Mouse (Mus musculus): ENCODE data around the gene Hacd3. TPM values are rescaled to one million over a fixed set of nuclear protein-coding genes. Genes with fewer than 3 reads are reported as not detected.
"Not testable (repeated sequence)": the region's sequence is repeated elsewhere in the genome, so short reads cannot be mapped to it uniquely, and the experiment has no call there.

Gene Hacd3
- polyA plus RNA-seq (2015; fragmentation: Nextera tagmentation; extraction: Ambion mirVana): 85.5 and 90.2 TPM in 2 replicates

DNA sequence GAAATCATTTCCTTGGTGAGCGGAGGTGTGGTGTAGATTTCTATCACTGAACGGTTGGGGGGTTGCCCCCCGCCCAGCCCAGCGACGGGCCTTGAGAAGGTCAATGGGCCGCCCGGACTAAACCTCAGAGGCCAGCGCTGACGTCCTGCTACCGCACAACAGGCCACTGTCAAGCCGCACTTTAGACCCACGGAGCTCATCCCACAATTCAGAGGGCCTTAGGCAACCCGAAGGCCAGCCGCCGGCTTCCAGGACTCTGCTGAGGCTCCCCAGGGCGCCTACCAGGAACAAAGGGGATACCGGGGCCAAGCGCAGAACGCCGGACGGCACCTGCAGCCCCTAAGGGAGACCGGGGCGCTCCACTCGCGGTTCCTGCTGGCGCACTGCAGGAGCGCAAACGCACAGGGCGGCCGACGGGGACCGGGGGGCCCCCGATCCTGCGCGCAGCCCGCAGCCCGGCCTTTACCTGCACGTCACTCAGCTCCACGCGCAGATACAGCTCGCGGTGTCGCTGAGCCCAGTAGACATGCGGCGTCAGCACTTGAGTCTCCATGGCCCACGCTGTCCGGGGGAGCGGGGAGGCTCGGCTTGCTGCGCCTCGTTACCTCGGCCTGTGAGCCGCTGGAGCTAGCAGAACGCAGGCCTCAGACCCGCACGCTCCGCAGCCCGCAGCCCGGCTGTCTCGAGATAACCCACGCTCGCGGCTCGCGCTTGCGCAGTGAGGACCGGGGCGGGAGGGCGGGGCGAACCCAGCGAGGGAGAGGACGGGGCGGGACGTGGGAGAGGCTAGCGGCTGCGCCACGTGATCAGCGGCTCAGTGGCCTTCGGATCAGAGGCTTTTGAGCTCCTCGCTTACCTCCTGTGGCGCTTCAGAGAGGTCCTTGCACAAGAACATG, at the start of gene Hacd3:
Hacd3 (minus strand) TSS at position 703 of the 896 bp plus-strand sequence.
- Histone ChIP-seq H3K4me2 (replicated peaks) (peak within 1 kb of the TSS; percentile 84), H3K9me3 (no peaks in the 10 kb centered on the region), H3K36me3 (no peaks in the 10 kb centered on the region), H3K4me1 (replicated peaks) (peaks cover 31% of the 10 kb centered on the region), H3K9ac (peak within 1 kb of the TSS; percentile 92), H3K4me3 (replicated peaks) (peak within 1 kb of the TSS; percentile 96), H3K27ac (peak within 1 kb of the TSS; percentile 92), H3K27me3 (replicated peaks) (no peaks in the 10 kb centered on the region)
- ATAC-seq: peak; percentile 95
- WGBS: under 1% methylated on average over 81 of the region's 81 CpGs

- Histone ChIP-seq H3K27ac (no peak overlapping the region), H3K4me2 (replicated peaks) (no peak overlapping the region), H3K9me3 (no peaks in the 10 kb centered on the region), H3K4me1 (replicated peaks) (no peaks in the 10 kb centered on the region), H3K36me3 (0 out of 2 replicates have a peak, but pooled peaks cover 4% of the 10 kb centered on the region), H3K9ac (no peak overlapping the region), H3K27me3 (replicated peaks) (no peaks in the 10 kb centered on the region), H3K4me3 (replicated peaks) (no peak overlapping the region)
- WGBS: 89% methylated on average over 3 of the region's 3 CpGs
- peak; percentile 39; the same call in 1 of the 2 replicates for ATAC-seq
Observed at GRCm38 (mm10) chr9:65070587-65070986, 49.1 kb upstream of the Hacd3 start.

GRCm38 (mm10) chr9:65064251-65064650, 42.8 kb upstream of the Hacd3 start:
- H3K9ac ChIP-seq: no peak overlapping the region
- no peak overlapping the region for H3K4me3 ChIP-seq (replicated peaks)
- H3K36me3 ChIP-seq: peaks cover 21% of the 10 kb centered on the region
- H3K4me1 ChIP-seq (replicated peaks): no peaks in the 10 kb centered on the region
- WGBS: 92% methylated on average over 7 of the region's 7 CpGs
- no peak overlapping the region for H3K27ac ChIP-seq
- H3K27me3 ChIP-seq (replicated peaks): no peaks in the 10 kb centered on the region
- no peaks in the 10 kb centered on the region for H3K9me3 ChIP-seq
- no peak overlapping the region for H3K4me2 ChIP-seq (replicated peaks)
- ATAC-seq: no peak

- no peaks in the 10 kb centered on the region for H3K27me3 ChIP-seq (replicated peaks)
- H3K36me3 ChIP-seq: peaks cover 39% of the 10 kb centered on the region
- 91% methylated on average over 3 of the region's 3 CpGs for WGBS
- no peak overlapping the region for H3K4me2 ChIP-seq (replicated peaks)
- H3K4me3 ChIP-seq (replicated peaks): no peak overlapping the region
- no peak overlapping the region for H3K9ac ChIP-seq
- H3K4me1 ChIP-seq (replicated peaks): no peaks in the 10 kb centered on the region
- no peak for ATAC-seq
- H3K9me3 ChIP-seq: no peaks in the 10 kb centered on the region
- H3K27ac ChIP-seq: no peak overlapping the region
Observed at GRCm38 (mm10) chr9:65050981-65051380, 29.5 kb upstream of the Hacd3 start.

DNA sequence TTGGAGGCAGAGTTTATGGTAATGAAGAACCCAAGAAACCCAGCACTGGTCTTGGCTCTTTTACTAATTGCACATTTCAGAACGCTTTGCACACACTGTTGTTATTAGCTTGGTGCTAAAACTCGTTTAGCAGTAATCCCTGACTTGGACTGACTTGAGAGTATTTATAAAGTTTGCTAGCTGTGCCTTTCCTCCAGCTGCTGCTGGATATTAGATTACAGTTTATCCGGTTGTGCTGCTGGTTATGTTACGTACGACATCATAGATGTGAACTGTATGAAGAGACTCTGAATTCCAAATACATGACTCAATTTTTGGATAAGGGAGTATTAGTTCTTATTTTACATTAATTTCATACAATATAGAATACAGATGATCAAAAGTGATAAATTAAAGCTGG, 27.9 kb upstream of the Hacd3 start:
- H3K9me3 ChIP-seq: no peaks in the 10 kb centered on the region
- H3K27me3 ChIP-seq (replicated peaks): no peaks in the 10 kb centered on the region
- H3K9ac ChIP-seq: no peak overlapping the region
- ATAC-seq: no peak
- H3K4me3 ChIP-seq (replicated peaks): no peak overlapping the region
- H3K4me2 ChIP-seq (replicated peaks): no peak overlapping the region
- 85% methylated on average over 5 of the region's 5 CpGs for WGBS
- no peak overlapping the region for H3K27ac ChIP-seq
- H3K36me3 ChIP-seq: peaks cover 39% of the 10 kb centered on the region
- no peaks in the 10 kb centered on the region for H3K4me1 ChIP-seq (replicated peaks)

DNA sequence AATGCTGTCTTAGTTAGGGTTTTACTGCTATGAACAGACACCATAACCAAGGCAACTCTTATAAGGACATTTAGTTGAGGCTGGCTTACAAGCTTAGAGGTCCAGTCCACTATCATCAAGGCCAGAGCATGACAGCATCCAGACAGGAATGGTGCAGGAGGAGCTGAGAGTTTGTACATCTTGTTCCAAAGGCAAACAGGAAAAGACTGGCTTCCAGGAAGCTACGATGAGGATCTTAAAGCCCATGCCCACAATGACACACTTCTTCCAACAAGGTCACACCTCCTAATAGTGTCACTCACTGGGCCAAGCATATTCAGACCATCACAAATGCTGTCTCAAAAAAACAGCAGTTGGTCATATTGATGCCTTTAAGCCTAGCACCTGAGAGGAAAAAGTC, 25.5 kb upstream of the Hacd3 start:
- Histone ChIP-seq H3K27me3 (replicated peaks) (no peaks in the 10 kb centered on the region), H3K9ac (no peak overlapping the region), H3K4me3 (replicated peaks) (no peak overlapping the region), H3K4me2 (replicated peaks) (no peak overlapping the region), H3K27ac (no peak overlapping the region), H3K36me3 (peaks cover 33% of the 10 kb centered on the region), H3K9me3 (no peaks in the 10 kb centered on the region), H3K4me1 (replicated peaks) (no peaks in the 10 kb centered on the region)
- 94% methylated on average over 1 of the region's 1 CpGs for WGBS
- no peak for ATAC-seq

GRCm38 (mm10) chr9:65041430-65041829, 19.9 kb upstream of the Hacd3 start:
- Histone ChIP-seq H3K27me3 (replicated peaks) (no peaks in the 10 kb centered on the region), H3K36me3 (peaks cover 33% of the 10 kb centered on the region), H3K9me3 (no peaks in the 10 kb centered on the region), H3K4me2 (replicated peaks) (no peak overlapping the region), H3K4me3 (replicated peaks) (no peak overlapping the region), H3K4me1 (replicated peaks) (no peaks in the 10 kb centered on the region), H3K27ac (no peak overlapping the region), H3K9ac (no peak overlapping the region)
- WGBS: 94% methylated on average over 5 of the region's 5 CpGs
- ATAC-seq: no peak

DNA sequence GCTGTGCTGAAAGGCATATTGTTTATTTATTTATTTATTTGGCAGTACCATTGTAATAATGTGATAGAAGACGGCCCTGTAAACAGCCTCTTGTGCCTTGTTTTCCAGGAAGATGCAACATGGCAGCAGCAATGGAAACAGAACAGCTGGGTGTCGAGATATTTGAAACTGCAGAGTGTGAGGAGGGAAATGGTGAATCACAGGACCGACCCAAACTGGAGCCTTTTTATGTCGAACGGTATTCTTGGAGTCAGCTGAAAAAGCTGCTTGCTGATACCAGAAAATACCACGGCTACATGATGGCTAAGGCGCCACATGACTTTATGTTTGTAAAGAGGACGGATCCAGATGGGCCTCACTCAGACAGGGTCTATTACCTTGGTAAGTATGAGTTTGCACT, 15.4 kb upstream of the Hacd3 start:
- H3K4me1 ChIP-seq (replicated peaks): peaks cover 7% of the 10 kb centered on the region; the same call in 1 of the 2 replicates
- H3K9ac ChIP-seq: no peak overlapping the region
- peaks cover 26% of the 10 kb centered on the region for H3K36me3 ChIP-seq
- no peaks in the 10 kb centered on the region for H3K27me3 ChIP-seq (replicated peaks)
- 90% methylated on average over 8 of the region's 8 CpGs for WGBS
- H3K4me2 ChIP-seq (replicated peaks): no peak overlapping the region
- no peak overlapping the region for H3K27ac ChIP-seq
- no peaks in the 10 kb centered on the region for H3K9me3 ChIP-seq
- no peak for ATAC-seq
- H3K4me3 ChIP-seq (replicated peaks): no peak overlapping the region

GRCm38 (mm10) chr9:65036456-65036855, 15.0 kb upstream of the Hacd3 start:
- 90% methylated on average over 1 of the region's 1 CpGs for WGBS
- Histone ChIP-seq H3K4me3 (replicated peaks) (no peak overlapping the region), H3K4me1 (replicated peaks) (peaks cover 7% of the 10 kb centered on the region; the same call in 1 of the 2 replicates), H3K9me3 (no peaks in the 10 kb centered on the region), H3K4me2 (replicated peaks) (no peak overlapping the region), H3K9ac (no peak overlapping the region), H3K36me3 (peaks cover 26% of the 10 kb centered on the region), H3K27me3 (replicated peaks) (no peaks in the 10 kb centered on the region), H3K27ac (no peak overlapping the region)
- no peak for ATAC-seq

- Histone ChIP-seq H3K36me3 (no peaks in the 10 kb centered on the region), H3K27me3 (replicated peaks) (no peaks in the 10 kb centered on the region), H3K9me3 (no peaks in the 10 kb centered on the region), H3K4me1 (replicated peaks) (peaks cover 7% of the 10 kb centered on the region; the same call in 1 of the 2 replicates), H3K4me3 (replicated peaks) (peak within 1 kb of the TSS; percentile 99), H3K4me2 (replicated peaks) (peak within 1 kb of the TSS; percentile 84), H3K9ac (peak within 1 kb of the TSS; percentile 99), H3K27ac (peak within 1 kb of the TSS; percentile 94)
- under 1% methylated on average over 85 of the region's 85 CpGs for WGBS
- peak; percentile 95 for ATAC-seq
Observed at GRCm38 (mm10) chr9:65032269-65033108, 11.0 kb upstream of the Hacd3 start, which contains the start of gene Dpp8. TSS of gene Dpp8 (plus strand) at chr9:65032414.

- H3K27ac ChIP-seq: no peak overlapping the region
- H3K36me3 ChIP-seq: no peaks in the 10 kb centered on the region
- peak overlapping the region; percentile 84 for H3K4me2 ChIP-seq (replicated peaks)
- no peak overlapping the region for H3K9ac ChIP-seq
- peaks cover 7% of the 10 kb centered on the region; the same call in 1 of the 2 replicates for H3K4me1 ChIP-seq (replicated peaks)
- no peaks in the 10 kb centered on the region for H3K27me3 ChIP-seq (replicated peaks)
- no peaks in the 10 kb centered on the region for H3K9me3 ChIP-seq
- no peak for ATAC-seq
- H3K4me3 ChIP-seq (replicated peaks): peak overlapping the region; percentile 99; the same call in 1 of the 2 replicates
- 37% methylated on average over 4 of the region's 4 CpGs for WGBS
Observed at GRCm38 (mm10) chr9:65031894-65032268, 10.4 kb upstream of the Hacd3 start.

GRCm38 (mm10) chr9:65031355-65031754, 9.9 kb upstream of the Hacd3 start:
- H3K36me3 ChIP-seq; H3K27ac ChIP-seq; H3K4me2 ChIP-seq (replicated peaks); H3K9me3 ChIP-seq; H3K4me3 ChIP-seq (replicated peaks); H3K9ac ChIP-seq; ATAC-seq; H3K4me1 ChIP-seq (replicated peaks); H3K27me3 ChIP-seq (replicated peaks): not testable (repeated sequence)
- WGBS: 82% methylated on average over 5 of the region's 5 CpGs
